In the genomic region with DNA sequence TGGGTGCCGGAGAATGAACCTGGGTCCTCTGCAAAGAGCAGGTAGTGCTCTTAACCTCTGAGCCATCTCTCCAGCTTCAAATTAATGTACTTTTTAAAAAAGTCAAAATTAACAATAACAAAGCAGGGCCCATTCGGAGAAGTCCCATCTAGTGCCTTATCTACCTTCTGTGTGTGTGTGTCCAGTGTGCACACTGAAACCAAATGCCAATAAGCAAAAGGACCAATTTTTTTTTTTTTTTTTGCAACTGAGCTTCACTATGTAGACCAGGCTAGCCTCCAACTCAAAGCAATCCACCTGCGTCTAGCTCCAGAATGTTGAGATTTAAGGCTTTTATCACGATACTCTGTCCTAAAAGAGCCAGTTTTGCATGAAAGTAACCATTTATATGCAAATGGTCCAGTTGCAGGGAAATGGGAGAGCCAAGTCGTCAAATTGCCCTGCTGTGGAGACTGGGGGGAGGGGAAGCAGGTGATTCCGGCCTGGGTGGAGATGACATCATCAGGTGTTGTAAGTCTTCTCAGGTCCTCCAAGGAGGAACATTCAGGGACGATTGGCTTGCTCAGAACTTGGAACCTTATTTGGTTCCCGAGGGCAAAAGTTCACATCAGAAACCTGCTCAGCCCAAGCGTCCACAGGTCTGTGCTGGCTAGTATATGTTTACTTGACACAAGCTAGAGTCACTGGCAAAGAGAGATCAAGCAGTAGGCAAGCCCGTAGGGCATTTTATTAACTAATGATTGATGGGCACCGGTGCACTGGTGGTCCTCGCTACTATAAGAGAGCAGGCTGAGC, we compare ENCODE assay signal across 21 mouse cellular contexts. TPM values are rescaled to one million over a fixed set of nuclear protein-coding genes. Genes with fewer than 3 reads are reported as not detected.
A peak's percentile ranks its signal among the peaks of the same experiment; 100 is the strongest.
DNase-seq lines count a peak whose midpoint lies in the region; ATAC-seq and TF ChIP-seq lines count a peak whose summit lies in the region.
"Had no signal": no experiment of that assay in that cellular context is flagged by ENCODE, and none has a peak within 500 bp of the region (broad histone marks: within the 10 kb centered on the region; RNA-seq: fewer than 3 reads in every experiment).

No protein-coding gene starts in this region.

- H3K79me2 ChIP-seq in CH12.LX (replicated peaks; ENCODE audit: control insufficient read depth, extremely low read depth, insufficient read depth, poor library complexity, severe bottlenecking): no peaks in the 10 kb centered on the region

- no peak for TF ChIP-seq POLR2A in CH12.LX (IDR thresholded peaks at IDR 0.05; ENCODE audit: low read depth, low read length)

- no peak overlapping the region for H3K4me3 ChIP-seq in CH12.LX (replicated peaks in 1 of 3; ENCODE audit: low read depth in 2 of 3, low read length in 2 of 3, poor library complexity in 1 of 3)
- H3K4me3 ChIP-seq in ES-E14 (ENCODE audit: insufficient read depth in 1 of 2, low read depth in 1 of 2, low read length in 2 of 2, poor library complexity in 1 of 2, severe bottlenecking in 1 of 2): peak overlapping the region in 1 of 2 experiments; percentile 3; a peak in 1 of 4 replicates
- H3K4me3 ChIP-seq in forebrain, postnatal 0 days (ENCODE audit: low read depth, low read length): no peak overlapping the region
- H3K4me3 ChIP-seq: embryonic facial prominence, embryonic 15.5 days; forebrain, embryonic 12.5 days; heart, embryonic 13.5 days; hindbrain, embryonic 15.5 days; neural tube, embryonic 12.5 days; stomach, embryonic 15.5 days had no signal

- H3K4me1 ChIP-seq in CH12.LX (ENCODE audit: control insufficient read depth in 1 of 2, insufficient read depth in 2 of 2): peaks cover 7 to 30% of the 10 kb centered on the region in 2 experiments
- H3K4me1 ChIP-seq in ES-E14 (ENCODE audit: control insufficient read depth in 2 of 2, insufficient read depth in 2 of 2, low read length in 2 of 2, poor library complexity in 1 of 2): peaks cover 4 to 20% of the 10 kb centered on the region in 2 experiments; a peak in 3 of 4 replicates
- H3K4me1 ChIP-seq in forebrain, postnatal 0 days (ENCODE audit: insufficient read depth): no peaks in the 10 kb centered on the region
- H3K4me1 ChIP-seq: embryonic facial prominence, embryonic 15.5 days; forebrain, embryonic 12.5 days; heart, embryonic 13.5 days; hindbrain, embryonic 15.5 days; neural tube, embryonic 12.5 days; stomach, embryonic 15.5 days had no signal

- ATAC-seq in forebrain, postnatal 0 days: no peak

- no peak for TF ChIP-seq CTCF in CH12.LX (conservative IDR thresholded peaks at IDR 0.05 in 1 of 2, IDR thresholded peaks at IDR 0.05 in 1 of 2; ENCODE audit: low read depth in 2 of 2, low read length in 2 of 2)
- no peak for TF ChIP-seq CTCF in forebrain, postnatal 0 days (IDR thresholded peaks at IDR 0.05; ENCODE audit: low read depth)

- TF ChIP-seq EP300 in CH12.LX (IDR thresholded peaks at IDR 0.05; ENCODE audit: low read length): no peak

- no peaks in the 10 kb centered on the region for H3K27me3 ChIP-seq in CH12.LX (replicated peaks)
- H3K27me3 ChIP-seq in forebrain, postnatal 0 days (ENCODE audit: insufficient read depth, low read length): no peaks in the 10 kb centered on the region
- H3K27me3 ChIP-seq: embryonic facial prominence, embryonic 15.5 days; forebrain, embryonic 12.5 days; heart, embryonic 13.5 days; hindbrain, embryonic 15.5 days; neural tube, embryonic 12.5 days; stomach, embryonic 15.5 days had no signal

- H3K27ac ChIP-seq in CH12.LX (ENCODE audit: insufficient read depth, low read depth) (no peak overlapping the region), ES-E14 (ENCODE audit: insufficient read depth, low read depth, low read length, poor library complexity, severe bottlenecking) (peak overlapping the region; percentile 93)
- H3K27ac ChIP-seq in forebrain, postnatal 0 days (ENCODE audit: low read depth, low read length): no peak overlapping the region
- H3K27ac ChIP-seq: embryonic facial prominence, embryonic 15.5 days; forebrain, embryonic 12.5 days; heart, embryonic 13.5 days; hindbrain, embryonic 15.5 days; neural tube, embryonic 12.5 days; stomach, embryonic 15.5 days had no signal

- H3K9me3 ChIP-seq in CH12.LX (replicated peaks; ENCODE audit: low read length) (no peaks in the 10 kb centered on the region), ES-E14 (ENCODE audit: control insufficient read depth, insufficient read depth, low read depth, low read length) (no peaks in the 10 kb centered on the region)
- H3K9me3 ChIP-seq in forebrain, postnatal 0 days (ENCODE audit: low read length): no peaks in the 10 kb centered on the region
- H3K9me3 ChIP-seq: embryonic facial prominence, embryonic 15.5 days; forebrain, embryonic 12.5 days; heart, embryonic 13.5 days; hindbrain, embryonic 15.5 days; neural tube, embryonic 12.5 days; stomach, embryonic 15.5 days had no signal

- in situ Hi-C loops in CH12.LX (cut with MboI; ENCODE audit: low pct_ligation_motif_present, low pct_unique_long_range_greater_than_20kb, low sequenced_read_pairs): no loop called here
- in situ Hi-C loops in ES-E14 (cut with MboI; ENCODE audit: low sequenced_read_pairs in 2 of 2, unreplicated experiment in 2 of 2): no loop called here

- DNase-seq in CH12.LX (ENCODE audit: extremely low read depth) (no peak), ES-E14 (ENCODE audit: low read depth, low spot score) (peak; percentile 77)
- DNase-seq in kidney, adult 9 months: peak; percentile 67
- peak; percentile 65 to 72 for DNase-seq in kidney, postnatal 36 days
- DNase-seq in forebrain, postnatal 0 days: no peak
- DNase-seq in frontal cortex, adult 2 months (ENCODE audit: extremely low spot score in 1 of 2, low spot score in 1 of 2): no peak
- DNase-seq in frontal cortex, postnatal 10 days (ENCODE audit: low spot score in 2 of 2): no peak
- DNase-seq: adrenal gland, postnatal 25 days; cerebellum, adult 9-10 months; embryo, embryonic 11 days; heart, postnatal 36 days; liver; lung, postnatal 4 days had no signal

- H3K9ac ChIP-seq in CH12.LX (ENCODE audit: insufficient read depth, low read depth) (no peak overlapping the region), ES-E14 (ENCODE audit: insufficient read depth, low read depth, low read length, poor library complexity, severe bottlenecking) (peak overlapping the region; percentile 59)
- H3K9ac ChIP-seq in forebrain, postnatal 0 days: no peak overlapping the region
- H3K9ac ChIP-seq: embryonic facial prominence, embryonic 15.5 days; forebrain, embryonic 12.5 days; heart, embryonic 13.5 days; hindbrain, embryonic 15.5 days; neural tube, embryonic 12.5 days; stomach, embryonic 15.5 days had no signal

- H3K36me3 ChIP-seq in CH12.LX (replicated peaks in 1 of 2; ENCODE audit: control insufficient read depth in 1 of 2, insufficient read depth in 1 of 2, low read length in 1 of 2): no peaks in the 10 kb centered on the region
- no peaks in the 10 kb centered on the region for H3K36me3 ChIP-seq in ES-E14 (ENCODE audit: control insufficient read depth, insufficient read depth, low read length, poor library complexity, severe bottlenecking)
- H3K36me3 ChIP-seq in forebrain, postnatal 0 days (ENCODE audit: insufficient read depth): no peaks in the 10 kb centered on the region
- H3K36me3 ChIP-seq: embryonic facial prominence, embryonic 15.5 days; forebrain, embryonic 12.5 days; heart, embryonic 13.5 days; hindbrain, embryonic 15.5 days; neural tube, embryonic 12.5 days; stomach, embryonic 15.5 days had no signal

- WGBS in forebrain, postnatal 0 days: 69% methylated on average over 12 of the region's 12 CpGs

- dilution Hi-C loops in CH12.LX (cut with MboI; ENCODE audit: extremely low pct_ligation_motif_present, extremely low pct_unique_long_range_greater_than_20kb, low sequenced_read_pairs): no loop called here

- TF ChIP-seq RAD21 in CH12.LX (IDR thresholded peaks at IDR 0.05; ENCODE audit: low read depth, low read length): no peak

- no peak overlapping the region for H3K4me2 ChIP-seq in CH12.LX (ENCODE audit: insufficient read depth, low read depth, poor library complexity, severe bottlenecking)
- no peak overlapping the region for H3K4me2 ChIP-seq in forebrain, postnatal 0 days (ENCODE audit: low read depth)
- H3K4me2 ChIP-seq: embryonic facial prominence, embryonic 15.5 days; forebrain, embryonic 12.5 days; heart, embryonic 13.5 days; hindbrain, embryonic 15.5 days; midbrain, embryonic 11.5 days; neural tube, embryonic 12.5 days; stomach, embryonic 15.5 days had no signal

TF ChIP-seq in CH12.LX, 34 proteins besides CTCF, POLR2A, EP300 and RAD21 (continues in another document):
- TF ChIP-seq E2F4 (IDR thresholded peaks at IDR 0.05; ENCODE audit: insufficient replicate concordance, low read depth, low read length): no peak
- TF ChIP-seq CHD2 (IDR thresholded peaks at IDR 0.05; ENCODE audit: low read length): 0 out of 2 replicates have a peak, but pooled peaks have one; percentile 24
- TF ChIP-seq NELFE (IDR thresholded peaks at IDR 0.05; ENCODE audit: low read depth, low read length): no peak

TF ChIP-seq in ES-E14, 5 proteins besides CTCF, POLR2A, EP300 and RAD21:
- peak; percentile 82; the same call in 1 of the 2 replicates for TF ChIP-seq CHD2 (IDR thresholded peaks at IDR 0.05; ENCODE audit: low read depth, low read length)
- no peak for TF ChIP-seq HCFC1 (IDR thresholded peaks at IDR 0.05; ENCODE audit: borderline replicate concordance, insufficient read depth, low read length)
- peak; percentile 93 for TF ChIP-seq ZNF384 (IDR thresholded peaks at IDR 0.05; ENCODE audit: low read depth, low read length)

RNA-seq across cellular contexts. Expression of gene Hvcn1, which starts 15.1 kb away (rescaled TPM):
- total RNA-seq in CH12.LX (2012; rRNA removed) (156 and 167 TPM in 2 replicates), CH12.LX (2014; rRNA removed) (132 and 143 TPM in 2 replicates), ES-E14 (2012; rRNA removed) (35.7 and 39.3 TPM in 2 replicates)
- polyA plus RNA-seq in CH12.LX (2012; ENCODE audit: insufficient read length, low read depth): 145 and 159 TPM in 2 replicates
- total RNA-seq in forebrain, postnatal 0 days (2014; rRNA removed): 1.7 and 3.0 TPM in 2 replicates
- 1.2 and 1.6 TPM in 2 replicates for polyA plus RNA-seq in forebrain, postnatal 0 days (2015; fragmentation: Nextera tagmentation; extraction: Ambion mirVana)
- polyA plus RNA-seq in frontal cortex, adult 2 months (2012; rRNA removed): 3.4 and 5.9 TPM in 2 replicates

RNA-seq across cellular contexts. Expression of gene Ppp1cc, which starts 33.4 kb away (rescaled TPM):
- total RNA-seq in CH12.LX (2012; rRNA removed) (191 and 234 TPM in 2 replicates), CH12.LX (2014; rRNA removed) (401 and 406 TPM in 2 replicates), ES-E14 (2012; rRNA removed) (245 and 265 TPM in 2 replicates)
- 358 and 375 TPM in 2 replicates for polyA plus RNA-seq in CH12.LX (2012; ENCODE audit: insufficient read length, low read depth)
- 278 and 322 TPM in 2 replicates for total RNA-seq in forebrain, postnatal 0 days (2014; rRNA removed)
- polyA plus RNA-seq in forebrain, postnatal 0 days (2015; fragmentation: Nextera tagmentation; extraction: Ambion mirVana): 193 and 220 TPM in 2 replicates
- polyA plus RNA-seq in frontal cortex, adult 2 months (2012; rRNA removed): 365 and 386 TPM in 2 replicates

RNA-seq across cellular contexts. Expression of gene Ccdc63, which starts 50.8 kb away (rescaled TPM):
- total RNA-seq in CH12.LX (2012; rRNA removed) (0.47 and 0.59 TPM in 2 replicates), CH12.LX (2014; rRNA removed) (0.39 TPM in 1 of 2 replicates, not detected in the other), ES-E14 (2012; rRNA removed) (1.7 and 2.2 TPM in 2 replicates)
- 0.70 and 0.94 TPM in 2 replicates for polyA plus RNA-seq in CH12.LX (2012; ENCODE audit: insufficient read length, low read depth)
- 0.43 TPM in 1 of 2 replicates, not detected in the other for total RNA-seq in forebrain, postnatal 0 days (2014; rRNA removed)
- 0.08 and 0.16 TPM in 2 replicates for polyA plus RNA-seq in forebrain, postnatal 0 days (2015; fragmentation: Nextera tagmentation; extraction: Ambion mirVana)
- 0.42 and 1.2 TPM in 2 replicates for polyA plus RNA-seq in frontal cortex, adult 2 months (2012; rRNA removed)
- total RNA-seq: adrenal gland, postnatal 25 days; heart, postnatal 36 days had no signal
- polyA plus RNA-seq: C2C12; forebrain, embryonic 12.5 days; heart, embryonic 13.5 days; hindbrain, embryonic 15.5 days; neural tube, embryonic 12.5 days; stomach, embryonic 15.5 days had no signal

Comparison
In these comparisons a context has a peak if more than half of its experiments do, and no peak if none do; other contexts are left out.
1. DNase-seq: peak in ES-E14 (single experiment), kidney, adult 9 months (single experiment) and kidney, postnatal 36 days (2 of 2); none in CH12.LX (single experiment), forebrain, postnatal 0 days (single experiment), frontal cortex, adult 2 months (0 of 2) and frontal cortex, postnatal 10 days (0 of 2).